Mouse (Mus musculus): Measurements from ENCODE around the gene Padi2.

DNA sequence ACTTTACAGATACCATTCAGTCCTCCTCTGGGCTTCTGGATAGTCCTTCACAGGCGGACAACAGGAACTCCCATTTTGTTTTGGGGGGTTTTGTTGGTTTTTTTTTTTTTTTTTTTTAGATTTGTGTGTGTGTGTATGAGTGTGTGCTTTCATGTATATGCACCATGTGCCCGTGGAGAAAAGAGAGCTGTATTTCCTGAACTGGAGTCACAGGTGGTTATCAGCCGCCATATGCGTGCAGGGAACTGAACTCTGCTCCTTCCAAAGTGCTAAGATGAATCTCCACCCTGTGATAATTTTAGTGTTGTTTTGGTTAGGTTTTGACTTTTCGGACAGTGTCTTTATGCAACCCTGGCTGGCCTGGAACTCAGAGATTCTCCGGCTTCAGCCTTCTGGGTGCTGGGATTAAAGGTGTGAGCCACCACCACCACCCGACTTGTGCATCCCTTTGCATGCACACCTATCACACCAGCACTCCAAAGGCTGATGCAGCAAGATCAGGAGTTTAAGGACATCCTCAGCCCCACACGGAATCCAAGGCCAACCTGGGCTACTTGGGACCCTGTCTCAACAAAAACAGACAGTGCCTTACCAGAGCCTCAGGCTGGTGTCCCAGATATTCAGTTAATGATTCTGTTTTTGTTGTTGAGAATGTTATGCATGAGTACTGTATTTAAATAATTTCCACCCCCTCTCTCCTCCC, 56.2 kb downstream of the Padi2 start:
- TF ChIP-seq POLR2A (IDR thresholded peaks at IDR 0.05; ENCODE audit: control insufficient read depth, extremely low read depth, insufficient read depth, low read length, poor library complexity) = no peak
- TF ChIP-seq CTCF (IDR thresholded peaks at IDR 0.05; ENCODE audit: borderline replicate concordance, control insufficient read depth, extremely low read depth, insufficient read depth, low read length, poor library complexity) = no peak
